Mouse (Mus musculus): ENCODE data around the gene Tomm40l. TPM values are rescaled to one million over a fixed set of nuclear protein-coding genes. Genes with fewer than 3 reads are reported as not detected.

The Tomm40l gene
- polyA plus RNA-seq, 2 experiments, result 11.0 to 17.5 TPM

GRCm38 (mm10) chr1:171223168-171223567 is 854 bp upstream of the Tomm40l start:
- peak overlapping the region; percentile 87 for H3K4me2 ChIP-seq (ENCODE audit: low read depth)
- peak overlapping the region; percentile 87 for H3K27ac ChIP-seq
- no peaks in the 10 kb centered on the region for H3K27me3 ChIP-seq (ENCODE audit: control insufficient read depth, insufficient read depth, low read length)
- H3K36me3 ChIP-seq (replicated peaks; ENCODE audit: control insufficient read depth, insufficient read depth, low read depth), result no peaks in the 10 kb centered on the region
- no peak for DNase-seq (ENCODE audit: low read depth in 3 of 3, low spot score in 3 of 3)
- peaks cover 11 to 12% of the 10 kb centered on the region in 2 experiments for H3K4me1 ChIP-seq (replicated peaks; ENCODE audit: control insufficient read depth in 2 of 2, insufficient read depth in 2 of 2, low read length in 1 of 2)
- H3K4me3 ChIP-seq (ENCODE audit: insufficient read depth in 1 of 2, low read depth in 2 of 2, low read length in 2 of 2), result peak overlapping the region; percentile 60 to 95; a peak in 3 of 4 replicates
- ATAC-seq (ENCODE audit: insufficient read depth), result no peak
- TF ChIP-seq CTCF (IDR thresholded peaks at IDR 0.05; ENCODE audit: low read depth) (no peak), EP300 (IDR thresholded peaks at IDR 0.05; ENCODE audit: low read depth) (no peak)
- H3K9me3 ChIP-seq (ENCODE audit: control insufficient read depth, low read length), result no peaks in the 10 kb centered on the region
- WGBS (ENCODE audit: insufficient replicate concordance), result 60% methylated on average over 6 of the region's 6 CpGs
- H3K9ac ChIP-seq (replicated peaks), result peak overlapping the region; percentile 85

- TF ChIP-seq CTCF (IDR thresholded peaks at IDR 0.05; ENCODE audit: low read depth) (no peak), EP300 (IDR thresholded peaks at IDR 0.05; ENCODE audit: low read depth) (no peak)
- H3K9me3 ChIP-seq (ENCODE audit: control insufficient read depth, low read length), result no peaks in the 10 kb centered on the region
- DNase-seq (ENCODE audit: low read depth in 3 of 3, low spot score in 3 of 3), result no peak
- H3K36me3 ChIP-seq (replicated peaks; ENCODE audit: control insufficient read depth, insufficient read depth, low read depth), result no peaks in the 10 kb centered on the region
- H3K4me1 ChIP-seq (replicated peaks; ENCODE audit: control insufficient read depth in 2 of 2, insufficient read depth in 2 of 2, low read length in 1 of 2), result peaks cover 11 to 15% of the 10 kb centered on the region in 2 experiments
- H3K4me2 ChIP-seq (ENCODE audit: low read depth), result peak overlapping the region; percentile 87
- no peaks in the 10 kb centered on the region for H3K27me3 ChIP-seq (ENCODE audit: control insufficient read depth, insufficient read depth, low read length)
- WGBS (ENCODE audit: insufficient replicate concordance), result 6% methylated on average over 22 of the region's 22 CpGs
- H3K4me3 ChIP-seq (ENCODE audit: insufficient read depth in 1 of 2, low read depth in 2 of 2, low read length in 2 of 2), result peak overlapping the region; percentile 60 to 95
- ATAC-seq (ENCODE audit: insufficient read depth), result no peak
- H3K9ac ChIP-seq (replicated peaks), result peak overlapping the region; percentile 54
- H3K27ac ChIP-seq, result peak overlapping the region; percentile 17
These were observed 777 bp downstream of the Tomm40l start for GRCm38 (mm10) chr1:171221281-171222193.

GRCm38 (mm10) chr1:171220871-171221270 is 1.4 kb downstream of the Tomm40l start:
- DNase-seq (ENCODE audit: low read depth in 3 of 3, low spot score in 3 of 3) (peak; percentile 69 to 74 (median 72)), ATAC-seq (ENCODE audit: insufficient read depth) (no peak)
- Histone ChIP-seq H3K27me3 (ENCODE audit: control insufficient read depth, insufficient read depth, low read length) (no peaks in the 10 kb centered on the region), H3K4me2 (ENCODE audit: low read depth) (peak overlapping the region; percentile 87), H3K4me1 (replicated peaks; ENCODE audit: control insufficient read depth in 2 of 2, insufficient read depth in 2 of 2, low read length in 1 of 2) (peaks cover 11 to 15% of the 10 kb centered on the region in 2 experiments), H3K36me3 (replicated peaks; ENCODE audit: control insufficient read depth, insufficient read depth, low read depth) (no peaks in the 10 kb centered on the region), H3K9me3 (ENCODE audit: control insufficient read depth, low read length) (no peaks in the 10 kb centered on the region), H3K27ac (peak overlapping the region; percentile 17; the same call in 1 of the 2 replicates), H3K4me3 (ENCODE audit: insufficient read depth in 1 of 2, low read depth in 2 of 2, low read length in 2 of 2) (peak overlapping the region; percentile 60 to 95), H3K9ac (replicated peaks) (peak overlapping the region; percentile 54)
- WGBS (ENCODE audit: insufficient replicate concordance), result 6% methylated on average over 10 of the region's 10 CpGs
- TF ChIP-seq EP300 (IDR thresholded peaks at IDR 0.05; ENCODE audit: low read depth), result no peak
- peak; percentile 96 for TF ChIP-seq CTCF (IDR thresholded peaks at IDR 0.05; ENCODE audit: low read depth)

- H3K36me3 ChIP-seq (replicated peaks; ENCODE audit: control insufficient read depth, insufficient read depth, low read depth), result no peaks in the 10 kb centered on the region
- no peak for TF ChIP-seq EP300 (IDR thresholded peaks at IDR 0.05; ENCODE audit: low read depth)
- TF ChIP-seq CTCF (IDR thresholded peaks at IDR 0.05; ENCODE audit: low read depth), result no peak
- DNase-seq (ENCODE audit: low read depth in 3 of 3, low spot score in 3 of 3) (no peak), ATAC-seq (ENCODE audit: insufficient read depth) (no peak)
- H3K4me2 ChIP-seq (ENCODE audit: low read depth), result no peak overlapping the region
- no peak overlapping the region for H3K4me3 ChIP-seq (ENCODE audit: insufficient read depth in 1 of 2, low read depth in 2 of 2, low read length in 2 of 2)
- no peaks in the 10 kb centered on the region for H3K9me3 ChIP-seq (ENCODE audit: control insufficient read depth, low read length)
- 51% methylated on average over 18 of the region's 18 CpGs for WGBS (ENCODE audit: insufficient replicate concordance)
- H3K4me1 ChIP-seq (replicated peaks; ENCODE audit: control insufficient read depth in 2 of 2, insufficient read depth in 2 of 2, low read length in 1 of 2), result peaks cover 5 to 11% of the 10 kb centered on the region in 2 experiments
- no peak overlapping the region for H3K9ac ChIP-seq (replicated peaks)
- no peak overlapping the region for H3K27ac ChIP-seq
- H3K27me3 ChIP-seq (ENCODE audit: control insufficient read depth, insufficient read depth, low read length), result no peaks in the 10 kb centered on the region; the same call in 1 of the 2 replicates
These were observed 5.9 kb downstream of the Tomm40l start for GRCm38 (mm10) chr1:171216241-171216955.
